Mouse (Mus musculus) stomach, embryonic 14.5 days (tissue): ENCODE measurements around the gene Kifc5b. TPM values are rescaled to one million over a fixed set of nuclear protein-coding genes. Genes with fewer than 3 reads are reported as not detected.

Experiments used
- ATAC-seq: fragments of 200-750 bp; cut with Nextera tagmentation; 2 replicates; pipeline ENCODE4 v1.8.0; 2017; ENCODE audit warnings: low read depth, moderate TSS enrichment; ENCODE audit not compliant: insufficient number of reproducible peaks, insufficient read depth, low FRiP score
- H3K27ac ChIP-seq: fragments of 300-500 bp; sonication (generic); 2 replicates; pipeline ENCODE4 v1.5.1; 2014; ENCODE audit warnings: mild to moderate bottlenecking, low read length, moderate library complexity, mixed read lengths
- H3K27me3 ChIP-seq: fragments of 300-500 bp; sonication (generic); 2 replicates; pipeline ENCODE4 v1.6.1; 2014; ENCODE audit warnings: low read length, control low read depth, mixed read lengths; ENCODE audit not compliant: control insufficient read depth, insufficient read depth
- H3K36me3 ChIP-seq: fragments of 300-500 bp; sonication (generic); 2 replicates; pipeline ENCODE4 v1.6.1; 2014; ENCODE audit warnings: mild to moderate bottlenecking, control low read depth, low read length, moderate library complexity, mixed read lengths; ENCODE audit not compliant: control insufficient read depth, insufficient read depth
- H3K4me1 ChIP-seq: fragments of 300-500 bp; sonication (generic); 2 replicates; pipeline ENCODE4 v1.6.1; 2014; ENCODE audit warnings: low read length, control low read depth, mixed read lengths; ENCODE audit not compliant: control insufficient read depth, insufficient read depth
- H3K4me2 ChIP-seq: fragments of 300-500 bp; sonication (generic); replicated peaks from 2 replicates; pipeline ENCODE4 v1.6.1; 2014; ENCODE audit warnings: low read depth, low read length, control low read depth
- H3K4me3 ChIP-seq: fragments of 300-500 bp; sonication (generic); 2 replicates; pipeline ENCODE4 v1.5.1; 2014; ENCODE audit warnings: low read depth, low read length, control low read depth
- H3K9ac ChIP-seq: fragments of 300-500 bp; sonication (generic); replicated peaks from 2 replicates; pipeline ENCODE4 v1.6.1; 2014; ENCODE audit warnings: low read depth, mild to moderate bottlenecking, control low read depth, low read length, moderate library complexity, mixed read lengths
- H3K9me3 ChIP-seq: fragments of 300-500 bp; sonication (generic); 2 replicates; pipeline ENCODE4 v1.6.1; 2016; ENCODE audit warnings: low read depth, low read length, control low read depth; ENCODE audit not compliant: control insufficient read depth
- WGBS: fragments of 180-500 bp; shearing (Covaris S2); extraction: QIAGEN DNeasy Blood & Tissue Kit; methylation state at CpG from one replicate; pipeline ENCODE4 v1.1.7; 2014; 5-methylcytosine and 5-hydroxymethylcytosine counted together
- polyA plus RNA-seq: library from polyadenylated mRNA; unstranded; fragments of >200 nt; fragmentation: Nextera tagmentation; extraction: Ambion mirVana; gene quantifications from 2 replicates; pipeline ENCODE4 v1.2.1, GENCODE M21; 2014

The Kifc5b gene
- polyA plus RNA-seq, 1 experiment from 2014 or later: 8.2 TPM

DNA sequence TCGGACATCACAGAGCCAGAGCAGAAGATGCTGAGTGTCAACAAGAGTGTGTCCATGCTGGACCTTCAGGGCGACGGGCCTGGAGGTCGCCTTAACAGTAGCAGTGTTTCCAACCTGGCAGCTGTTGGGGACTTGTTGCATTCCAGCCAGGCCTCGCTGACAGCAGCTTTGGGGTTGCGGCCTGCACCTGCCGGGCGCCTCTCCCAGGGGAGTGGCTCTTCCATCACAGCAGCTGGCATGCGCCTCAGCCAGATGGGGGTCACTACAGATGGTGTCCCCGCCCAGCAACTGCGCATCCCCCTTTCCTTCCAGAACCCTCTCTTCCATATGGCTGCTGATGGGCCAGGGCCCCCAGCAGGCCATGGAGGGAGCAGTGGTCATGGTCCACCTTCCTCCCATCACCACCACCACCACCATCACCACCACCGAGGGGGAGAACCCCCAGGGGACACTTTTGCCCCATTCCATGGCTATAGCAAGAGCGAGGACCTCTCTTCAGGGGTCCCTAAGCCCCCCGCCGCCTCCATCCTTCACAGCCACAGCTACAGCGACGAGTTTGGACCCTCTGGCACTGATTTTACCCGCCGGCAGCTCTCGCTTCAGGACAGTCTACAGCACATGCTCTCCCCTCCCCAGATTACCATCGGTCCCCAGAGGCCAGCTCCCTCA, 44.8 kb downstream of the Kifc5b start:
- no peak overlapping the region for H3K4me3 ChIP-seq
- H3K4me1 ChIP-seq: no peaks in the 10 kb centered on the region
- no peaks in the 10 kb centered on the region for H3K27me3 ChIP-seq
- peaks cover 42% of the 10 kb centered on the region for H3K36me3 ChIP-seq
- WGBS: 89% methylated on average over 21 of the region's 21 CpGs
- H3K9me3 ChIP-seq: no peaks in the 10 kb centered on the region
- ATAC-seq: no peak
- no peak overlapping the region for H3K9ac ChIP-seq
- H3K27ac ChIP-seq: no peak overlapping the region
- no peak overlapping the region for H3K4me2 ChIP-seq

DNA sequence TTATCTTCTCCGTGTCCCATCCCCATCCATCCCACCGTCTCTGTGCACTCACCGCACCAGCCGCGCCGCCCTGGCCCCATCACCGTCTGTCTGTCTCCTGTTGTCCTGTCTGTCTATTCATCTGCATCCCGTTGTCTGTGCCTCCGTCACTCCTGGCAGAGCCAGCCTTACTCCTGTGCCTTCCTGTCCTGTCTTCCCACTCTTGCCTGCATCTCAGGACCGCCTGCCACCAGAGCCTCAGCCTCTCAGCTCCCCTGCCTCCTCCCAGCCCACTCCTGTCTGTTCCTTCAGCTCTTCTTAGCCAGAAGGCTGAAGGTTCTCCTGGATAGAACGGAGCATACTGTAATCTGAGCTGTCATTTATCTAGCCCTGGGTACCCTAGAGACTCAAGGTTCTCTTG, 50.1 kb downstream of the Kifc5b start:
- Histone ChIP-seq H3K36me3 (peaks cover 25% of the 10 kb centered on the region), H3K9me3 (no peaks in the 10 kb centered on the region), H3K27me3 (no peaks in the 10 kb centered on the region), H3K4me1 (peaks cover 10% of the 10 kb centered on the region; the same call in 1 of the 2 replicates), H3K9ac (no peak overlapping the region), H3K4me3 (no peak overlapping the region), H3K4me2 (no peak overlapping the region), H3K27ac (no peak overlapping the region)
- WGBS: 82% methylated on average over 11 of the region's 11 CpGs
- ATAC-seq: no peak

DNA sequence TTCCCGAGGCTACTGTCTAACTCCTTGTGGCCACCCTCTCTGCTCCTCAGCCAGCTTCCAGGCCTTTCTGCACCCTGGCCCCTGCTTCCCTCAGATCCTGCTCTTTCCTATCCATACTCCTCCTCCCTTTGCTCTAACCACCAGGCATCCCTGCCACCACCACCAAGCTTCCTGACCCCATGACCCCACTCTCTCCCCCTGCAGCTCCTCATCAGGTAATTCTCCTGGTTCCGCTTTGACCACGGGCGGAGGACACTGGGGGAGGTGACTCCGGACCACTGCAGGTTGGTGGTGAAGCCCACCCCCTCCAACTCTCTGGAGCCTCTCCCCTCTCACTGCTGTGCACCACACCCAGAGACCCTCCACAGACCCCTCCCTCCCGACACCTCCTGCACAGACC, 50.6 kb downstream of the Kifc5b start:
- peaks cover 21% of the 10 kb centered on the region for H3K36me3 ChIP-seq
- H3K27ac ChIP-seq: no peak overlapping the region
- no peaks in the 10 kb centered on the region for H3K9me3 ChIP-seq
- no peak overlapping the region for H3K4me2 ChIP-seq
- no peak overlapping the region for H3K9ac ChIP-seq
- peaks cover 10% of the 10 kb centered on the region; the same call in 1 of the 2 replicates for H3K4me1 ChIP-seq
- no peaks in the 10 kb centered on the region for H3K27me3 ChIP-seq
- WGBS: 90% methylated on average over 6 of the region's 6 CpGs
- H3K4me3 ChIP-seq: no peak overlapping the region
- ATAC-seq: no peak

DNA sequence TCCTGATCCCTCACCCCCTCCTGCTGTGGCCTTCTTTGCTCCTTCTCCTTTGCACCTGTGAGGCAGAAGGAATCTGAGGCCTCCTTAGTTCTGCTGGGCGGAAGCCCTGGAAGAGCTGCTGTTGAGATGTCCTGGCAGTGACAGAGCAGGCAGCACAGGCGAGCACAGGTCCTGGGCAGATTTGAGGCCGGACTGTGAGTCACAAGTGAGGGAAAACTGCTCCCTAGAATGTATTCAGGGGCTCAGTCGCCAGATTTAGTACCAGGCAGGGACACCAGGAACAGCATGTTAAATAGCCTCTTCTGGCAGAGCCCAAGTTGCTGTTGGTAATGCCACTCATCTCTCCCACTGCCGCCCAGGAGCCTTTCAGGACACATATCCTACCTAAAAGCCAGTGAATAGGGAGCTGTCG, 51.3 kb downstream of the Kifc5b start:
- no peaks in the 10 kb centered on the region for H3K27me3 ChIP-seq
- H3K36me3 ChIP-seq: peaks cover 18% of the 10 kb centered on the region
- no peaks in the 10 kb centered on the region for H3K9me3 ChIP-seq
- no peak overlapping the region for H3K4me3 ChIP-seq
- ATAC-seq: no peak
- no peak overlapping the region for H3K27ac ChIP-seq
- 86% methylated on average over 6 of the region's 6 CpGs for WGBS
- H3K4me1 ChIP-seq: peaks cover 10% of the 10 kb centered on the region; the same call in 1 of the 2 replicates
- no peak overlapping the region for H3K9ac ChIP-seq
- no peak overlapping the region for H3K4me2 ChIP-seq

DNA sequence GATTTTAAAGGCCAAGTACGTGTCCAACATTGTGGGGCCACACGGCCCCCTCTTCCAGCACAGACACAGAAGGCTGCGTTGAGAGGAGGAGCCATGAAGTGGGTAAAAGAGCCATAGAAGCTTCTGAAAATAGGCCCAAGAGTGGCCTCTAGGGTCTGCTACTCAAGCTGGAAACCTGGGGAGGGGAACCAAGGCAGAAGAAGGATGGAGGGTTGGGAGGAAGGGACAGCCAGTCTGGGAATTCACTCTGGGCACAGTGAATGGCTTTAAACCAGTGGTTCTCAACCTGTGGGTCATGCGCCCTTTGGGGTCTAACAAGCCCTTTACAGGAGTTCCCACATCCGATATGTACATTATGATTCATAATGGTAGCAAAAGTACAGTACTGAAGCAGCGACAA, 52.4 kb downstream of the Kifc5b start:
- WGBS: 86% methylated on average over 6 of the region's 6 CpGs
- H3K4me1 ChIP-seq: peaks cover 17% of the 10 kb centered on the region; the same call in 1 of the 2 replicates
- no peaks in the 10 kb centered on the region for H3K27me3 ChIP-seq
- peaks cover 18% of the 10 kb centered on the region for H3K36me3 ChIP-seq
- H3K9ac ChIP-seq: no peak overlapping the region
- no peak overlapping the region for H3K4me2 ChIP-seq
- no peak for ATAC-seq
- no peak overlapping the region for H3K27ac ChIP-seq
- no peaks in the 10 kb centered on the region for H3K9me3 ChIP-seq
- H3K4me3 ChIP-seq: no peak overlapping the region

DNA sequence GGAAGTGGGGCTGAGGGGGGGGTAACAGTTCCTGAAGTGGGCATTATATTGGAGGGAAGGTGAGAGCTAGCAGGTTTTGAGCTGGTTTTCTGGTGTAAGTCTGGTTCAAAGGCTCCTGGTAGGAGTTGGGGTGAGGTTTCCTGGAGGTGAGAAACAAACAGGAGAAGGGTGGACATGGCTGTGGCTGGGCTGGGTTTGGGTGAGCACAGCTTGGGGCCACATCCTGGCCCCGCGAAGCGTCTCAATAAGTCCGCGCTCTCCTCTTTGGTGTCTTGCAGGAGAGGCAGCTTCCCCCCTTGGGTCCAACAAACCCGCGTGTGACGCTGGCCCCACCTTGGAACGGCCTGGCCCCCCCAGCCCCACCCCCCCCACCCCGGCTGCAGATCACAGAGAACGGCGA, 53.3 kb downstream of the Kifc5b start:
- Histone ChIP-seq H3K4me1 (peaks cover 18% of the 10 kb centered on the region; the same call in 1 of the 2 replicates), H3K27me3 (no peaks in the 10 kb centered on the region), H3K4me3 (no peak overlapping the region), H3K36me3 (peaks cover 24% of the 10 kb centered on the region), H3K4me2 (no peak overlapping the region), H3K27ac (no peak overlapping the region), H3K9me3 (no peaks in the 10 kb centered on the region), H3K9ac (no peak overlapping the region)
- no peak for ATAC-seq
- 60% methylated on average over 11 of the region's 12 CpGs for WGBS

DNA sequence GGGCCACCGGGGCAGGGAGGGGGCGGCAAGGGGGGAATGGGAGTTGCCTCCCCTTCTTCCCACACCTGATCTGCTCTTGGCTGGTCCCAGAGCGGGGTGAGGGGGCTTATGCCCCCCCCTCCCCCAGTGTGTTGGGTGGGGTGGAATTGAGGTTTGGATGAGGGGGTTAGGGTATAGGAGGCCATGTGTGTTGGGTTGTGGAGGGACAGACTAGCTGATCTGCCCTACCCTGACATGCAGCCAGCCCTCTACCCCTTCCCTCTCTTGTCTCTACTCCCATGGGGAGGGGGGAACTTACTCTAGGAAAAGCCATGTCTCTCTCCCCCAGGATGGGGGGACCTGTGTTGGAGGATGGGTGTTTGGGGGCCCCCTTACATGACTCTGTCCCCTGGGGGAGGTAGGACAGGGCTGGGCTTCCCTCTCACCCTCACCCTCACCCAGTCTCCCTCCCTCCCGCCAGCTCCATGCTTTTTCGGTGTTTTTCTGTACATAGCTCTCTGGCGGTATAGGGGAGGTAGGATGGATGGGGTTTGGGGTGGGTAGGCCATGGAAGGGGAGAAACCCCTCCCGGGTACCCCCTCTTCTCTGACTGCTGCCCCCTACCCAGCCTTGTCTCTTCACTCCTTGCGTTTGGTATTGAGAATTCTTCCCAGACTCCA, 54.5 kb downstream of the Kifc5b start:
- H3K27me3 ChIP-seq: no peaks in the 10 kb centered on the region
- peaks cover 29% of the 10 kb centered on the region for H3K36me3 ChIP-seq
- no peak for ATAC-seq
- no peak overlapping the region; the same call in 1 of the 2 replicates for H3K9ac ChIP-seq
- peaks cover 18% of the 10 kb centered on the region; the same call in 1 of the 2 replicates for H3K4me1 ChIP-seq
- H3K9me3 ChIP-seq: no peaks in the 10 kb centered on the region
- 43% methylated on average over 8 of the region's 8 CpGs for WGBS
- peak overlapping the region; percentile 65 for H3K4me2 ChIP-seq
- peak overlapping the region; percentile 64; the same call in 1 of the 2 replicates for H3K27ac ChIP-seq
- peak overlapping the region; percentile 80; the same call in 1 of the 2 replicates for H3K4me3 ChIP-seq

DNA sequence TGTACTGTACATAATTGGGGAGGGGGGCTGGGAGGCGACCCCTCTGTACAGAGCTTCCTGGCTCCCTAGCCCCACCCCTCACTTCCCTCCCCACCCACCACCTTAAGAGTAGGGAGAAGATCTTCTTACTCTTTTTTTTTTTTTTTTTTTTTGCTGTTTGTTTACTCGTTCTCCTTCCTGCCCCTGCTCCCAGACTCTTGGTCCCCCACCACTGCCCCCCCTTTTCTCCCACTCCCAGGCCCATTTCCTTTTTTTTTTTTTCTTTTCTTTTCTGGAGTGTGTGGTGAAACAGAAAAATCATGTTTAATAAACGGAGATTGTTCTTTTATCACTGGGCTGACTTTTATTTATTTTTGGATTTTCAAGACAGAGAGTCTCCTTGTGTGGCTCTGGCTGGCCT, 55.2 kb downstream of the Kifc5b start:
- Histone ChIP-seq H3K4me3 (peak overlapping the region; percentile 80), H3K36me3 (peaks cover 30% of the 10 kb centered on the region), H3K27me3 (no peaks in the 10 kb centered on the region), H3K9ac (peak overlapping the region; percentile 66), H3K4me2 (peak overlapping the region; percentile 65), H3K4me1 (peaks cover 18% of the 10 kb centered on the region; the same call in 1 of the 2 replicates), H3K9me3 (no peaks in the 10 kb centered on the region), H3K27ac (peak overlapping the region; percentile 87)
- WGBS: 3% methylated on average over 3 of the region's 3 CpGs
- no peak for ATAC-seq
